Mouse (Mus musculus) inflammation-experienced regulatory T-cells, adult 6 months (primary cell): ENCODE measurements around the gene Hspa4. TPM values are rescaled to one million over a fixed set of nuclear protein-coding genes. Genes with fewer than 3 reads are reported as not detected.
"Not testable (repeated sequence)": the region's sequence is repeated elsewhere in the genome, so short reads cannot be mapped to it uniquely, and the experiment has no call there.

Experiments used
- ATAC-seq: one replicate; pipeline ENCODE4 v1.8.0; 2017
- polyA plus RNA-seq, 3 experiments: library from polyadenylated mRNA; unstranded; fragments of 100-300 nt; shearing (Covaris generic); gene quantifications; one replicate each; pipeline ENCODE4 v1.2.1; 2017

Hspa4 gene
- 10 to 100 TPM; 30.1 to 36.3 (median 35.3) TPM for polyA plus RNA-seq

DNA sequence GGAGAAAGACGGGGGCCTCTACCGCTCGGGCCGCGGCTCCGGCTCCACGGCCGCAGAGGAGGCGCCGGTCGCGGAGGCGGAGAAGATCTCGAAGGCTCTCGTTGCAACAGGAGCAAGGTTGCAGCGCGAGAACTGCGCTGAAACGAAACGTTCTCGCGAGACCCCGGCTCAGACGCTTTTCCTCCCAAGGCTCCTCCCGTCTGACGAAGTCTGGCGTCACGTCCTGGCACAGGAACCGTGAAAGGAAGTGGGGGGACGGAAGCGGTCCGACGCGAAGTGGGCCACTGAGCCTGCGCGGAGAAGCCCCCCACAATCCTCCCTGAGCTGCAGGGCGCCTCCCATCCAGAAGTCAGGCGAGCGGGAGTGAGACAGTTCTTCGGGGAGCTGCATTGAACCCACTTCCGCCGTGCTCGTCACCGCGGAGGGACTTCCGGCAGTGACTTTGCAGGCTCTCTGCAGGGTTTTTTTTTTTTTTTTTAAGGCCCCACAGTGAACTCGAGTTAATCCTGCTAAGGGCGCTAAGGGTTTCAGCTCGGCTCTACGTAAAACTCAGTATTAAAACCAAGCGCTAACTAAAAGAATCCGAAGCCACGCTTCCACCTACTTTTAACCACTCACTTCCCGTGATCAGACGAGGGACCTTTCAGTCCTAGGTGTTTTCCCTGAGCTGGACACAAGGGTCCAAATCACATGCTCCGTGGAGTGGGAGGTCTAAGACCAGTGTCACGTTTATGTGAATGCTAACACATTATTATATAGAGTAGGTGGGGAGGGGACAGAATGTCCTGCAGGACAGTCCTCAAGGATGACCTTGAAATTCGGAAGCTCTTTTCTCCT lies at the start of gene Hspa4:
Hspa4 (minus strand) TSS at position 128 of the 837 bp plus-strand sequence.
- peak; percentile 92 for ATAC-seq

DNA sequence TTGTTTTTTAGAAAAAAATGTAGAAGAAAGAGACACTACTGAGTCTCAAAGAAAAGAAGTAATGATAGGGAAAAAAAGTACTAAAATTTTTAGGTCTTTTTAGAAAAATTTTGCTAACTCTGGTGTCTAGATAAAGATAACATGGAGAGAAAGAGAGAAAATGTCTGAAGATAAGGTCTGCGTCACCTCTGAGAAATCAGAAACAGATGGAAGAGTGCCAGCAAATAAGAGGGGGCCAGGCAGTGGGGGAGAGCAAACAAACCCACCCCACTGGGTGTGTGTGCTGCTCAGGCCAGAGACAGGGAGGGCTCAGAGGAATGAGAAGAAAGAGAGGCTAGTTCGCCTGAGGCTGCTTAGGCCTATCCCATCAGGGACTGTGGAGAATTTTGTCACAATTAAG lies 45.5 kb upstream of the Hspa4 start:
- no peak for ATAC-seq

DNA sequence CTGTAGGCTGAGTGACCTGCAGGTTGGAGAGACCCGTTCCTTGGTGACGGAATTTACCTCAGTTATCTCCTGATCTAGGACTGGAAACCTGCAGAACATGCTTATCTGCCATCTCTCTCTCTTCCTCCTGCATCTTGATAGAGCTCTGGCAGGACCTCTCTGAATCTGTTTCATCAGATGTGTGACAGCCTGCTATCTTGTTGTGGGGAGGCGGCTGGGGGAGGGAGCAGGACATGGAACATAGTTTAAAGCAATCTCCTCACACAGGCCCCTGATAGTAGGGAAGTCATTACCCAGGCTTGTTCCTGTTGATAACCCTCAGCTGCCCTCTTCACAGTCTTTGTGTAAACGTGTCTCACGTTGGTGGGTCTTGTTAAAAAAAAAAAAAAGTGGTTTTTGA lies 45.1 kb upstream of the Hspa4 start:
- ATAC-seq, result no peak

DNA sequence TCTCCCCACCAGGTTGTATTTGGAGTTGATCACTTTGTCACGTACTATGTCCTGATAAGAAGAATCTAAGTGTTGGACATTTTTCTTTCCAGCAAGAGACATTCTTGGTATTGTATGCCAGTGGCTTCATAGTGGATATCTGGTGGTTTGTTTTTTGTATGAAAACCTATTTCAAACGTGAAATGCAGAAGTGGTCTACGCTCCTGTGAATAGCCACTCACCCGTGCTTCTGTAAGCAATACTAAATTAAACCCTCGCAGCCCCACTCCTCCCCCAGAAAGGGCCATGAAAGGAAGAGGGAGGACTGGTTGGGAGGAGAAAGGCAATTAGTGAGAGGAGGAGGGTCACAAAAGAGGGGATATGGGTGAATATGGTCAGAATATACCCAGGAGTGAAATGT lies 42.5 kb upstream of the Hspa4 start:
- no peak for ATAC-seq

DNA sequence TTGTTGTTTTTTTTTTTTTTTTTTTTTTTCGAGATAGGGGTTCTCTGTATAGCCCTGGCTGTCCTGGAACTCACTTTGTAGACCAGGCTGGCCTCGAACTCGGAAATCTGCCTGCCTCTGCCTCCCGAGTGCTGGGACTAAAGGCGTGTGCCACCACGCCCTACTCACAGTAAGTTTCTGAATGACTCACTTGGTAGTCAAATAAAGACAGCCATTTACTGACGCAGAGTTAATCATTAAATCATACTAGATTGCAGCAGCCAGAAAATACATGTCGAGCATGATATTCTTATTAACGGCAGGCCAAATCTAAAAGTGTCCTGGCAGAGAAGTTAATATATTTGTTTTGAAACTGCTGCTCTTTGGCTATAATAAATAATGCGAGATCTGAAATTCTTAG lies 40.8 kb upstream of the Hspa4 start:
- ATAC-seq, result not testable (repeated sequence)

DNA sequence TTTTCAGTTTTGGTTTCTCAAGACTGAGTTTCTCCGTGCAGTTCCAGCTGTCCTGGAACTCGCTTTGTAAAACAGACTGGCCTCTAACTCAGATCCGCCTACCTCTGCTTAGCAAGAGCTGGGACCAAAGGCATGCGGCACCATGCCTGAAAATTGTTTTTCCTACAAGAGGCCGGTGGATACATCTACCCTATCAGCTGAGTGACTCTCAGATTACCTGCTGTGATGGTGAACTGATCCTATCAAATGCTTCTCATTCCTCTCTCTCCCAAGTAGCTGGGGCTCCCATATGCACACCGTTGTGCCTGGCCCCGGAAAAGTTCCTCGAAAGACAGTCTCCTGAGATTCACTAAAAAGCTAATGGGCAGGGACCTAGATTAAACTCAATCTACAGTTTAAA lies 37.4 kb upstream of the Hspa4 start:
- no peak for ATAC-seq

DNA sequence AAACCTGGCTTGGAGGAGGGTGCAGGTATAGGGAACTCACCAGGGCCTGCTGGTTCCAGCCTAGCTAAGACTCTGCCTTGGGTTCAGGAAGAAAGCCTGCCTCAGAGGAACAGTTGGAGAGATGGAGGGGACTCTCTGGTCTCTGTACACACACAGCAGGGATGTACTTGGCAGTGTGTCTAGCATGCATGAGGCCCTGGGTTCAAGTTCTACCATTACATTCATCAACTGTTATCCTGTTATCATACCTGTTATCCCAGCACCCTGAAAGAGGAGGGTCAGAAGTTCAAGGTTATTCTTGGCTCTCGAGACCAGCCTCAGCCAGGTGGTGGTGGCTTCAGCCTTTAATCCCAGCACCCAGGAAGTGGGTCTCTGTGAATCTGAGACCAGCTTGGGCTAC lies 36.7 kb upstream of the Hspa4 start:
- ATAC-seq, result no peak

DNA sequence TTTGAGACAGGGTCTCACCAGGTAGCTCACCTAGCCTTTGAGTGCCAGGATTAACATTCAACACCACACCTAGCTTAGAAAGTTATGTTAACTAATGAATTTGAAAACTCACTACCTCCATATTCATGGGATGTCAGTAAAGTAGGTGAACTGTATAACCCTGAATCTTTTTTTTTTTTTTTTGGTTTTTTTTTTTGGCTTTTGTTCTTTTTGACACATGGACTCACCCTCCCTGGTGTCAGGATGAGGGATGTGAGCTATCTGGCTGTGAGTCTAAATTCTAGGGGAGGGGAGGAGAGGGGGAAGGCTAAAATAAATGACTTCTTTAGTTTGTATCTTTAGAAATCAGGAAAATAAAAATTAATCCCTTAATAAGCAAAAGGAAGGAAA lies 35.9 kb upstream of the Hspa4 start:
- ATAC-seq, result no peak

DNA sequence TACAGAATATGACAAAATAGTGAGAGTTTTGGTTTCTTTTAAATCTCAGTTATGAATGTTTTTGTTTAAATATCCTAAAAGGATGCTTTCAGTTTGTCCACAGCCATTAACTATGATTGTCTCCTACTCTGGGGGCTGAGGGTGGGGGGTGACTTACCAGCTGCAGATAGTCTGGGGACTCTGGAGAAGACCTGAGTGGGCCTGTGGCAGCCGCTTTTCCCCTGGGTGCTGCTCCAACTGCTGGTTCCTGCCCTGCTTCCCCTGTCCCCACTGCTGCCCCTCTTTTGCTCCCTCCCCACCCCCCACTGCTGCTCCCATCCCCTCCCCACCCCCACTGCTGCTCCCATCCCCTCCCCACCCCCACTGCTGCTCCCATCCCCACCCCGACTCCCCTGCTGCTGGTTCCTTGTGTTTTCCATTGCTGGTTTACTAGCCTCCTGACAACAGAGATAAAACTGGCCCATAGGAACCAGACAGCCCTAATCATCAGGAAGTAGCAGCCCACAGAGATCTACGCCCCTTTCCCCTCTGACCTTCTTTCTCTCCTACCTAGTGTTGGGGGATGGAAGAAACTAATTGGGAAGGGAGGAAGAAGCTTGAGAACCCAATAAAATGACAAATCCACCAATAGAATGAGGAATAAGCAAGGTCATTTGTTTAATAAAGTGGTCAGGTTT lies 35.4 kb upstream of the Hspa4 start:
- no peak for ATAC-seq

DNA sequence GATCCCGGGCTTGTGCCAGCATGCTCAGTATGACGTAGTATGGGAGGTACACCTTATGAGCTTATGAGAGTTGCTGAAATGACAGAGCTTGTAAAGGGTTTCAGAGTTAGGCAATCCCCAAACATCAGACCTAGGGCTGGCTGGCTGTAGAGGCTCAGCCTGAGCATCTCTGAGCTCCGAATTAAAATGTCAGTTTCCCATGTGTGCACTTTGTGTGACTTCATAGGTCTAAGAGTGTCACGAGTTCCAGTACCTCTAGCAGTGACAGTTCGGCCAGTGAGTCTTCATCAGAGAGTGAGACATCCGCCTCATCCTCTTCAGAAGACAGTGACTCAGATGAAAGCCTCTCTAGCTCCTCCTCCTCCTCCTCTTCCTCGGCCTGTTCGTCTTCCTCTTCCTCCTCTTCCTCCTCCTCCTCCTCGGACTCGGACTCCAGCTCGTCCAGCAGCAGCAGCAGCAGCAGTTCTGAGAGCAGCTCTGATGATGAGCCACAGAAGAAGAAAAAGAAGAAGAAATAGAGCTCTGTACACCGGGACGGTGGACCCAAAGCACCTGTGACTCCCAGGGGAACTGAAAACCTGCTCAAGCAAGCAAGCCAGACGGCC lies 31.9 kb upstream of the Hspa4 start:
- ATAC-seq, result no peak

DNA sequence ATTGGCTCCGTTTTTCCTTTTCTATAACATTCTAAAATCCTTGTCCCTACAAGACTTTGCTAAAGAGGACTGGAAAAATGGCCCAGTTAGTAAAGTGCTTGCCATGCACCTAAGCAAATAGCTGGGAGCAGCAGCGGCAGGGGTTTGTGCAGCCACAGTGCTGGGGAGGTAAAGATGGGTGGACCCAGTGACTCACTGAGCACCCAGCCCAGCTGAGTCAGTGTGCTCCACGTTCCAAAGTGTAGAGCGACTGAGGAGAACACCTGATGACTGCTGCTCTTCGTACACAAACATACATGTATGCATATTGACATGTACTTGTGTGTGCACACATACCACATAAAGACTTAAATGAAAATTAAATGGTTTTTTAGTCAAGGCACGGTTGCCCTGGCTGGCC lies 30.9 kb upstream of the Hspa4 start:
- no peak for ATAC-seq

DNA sequence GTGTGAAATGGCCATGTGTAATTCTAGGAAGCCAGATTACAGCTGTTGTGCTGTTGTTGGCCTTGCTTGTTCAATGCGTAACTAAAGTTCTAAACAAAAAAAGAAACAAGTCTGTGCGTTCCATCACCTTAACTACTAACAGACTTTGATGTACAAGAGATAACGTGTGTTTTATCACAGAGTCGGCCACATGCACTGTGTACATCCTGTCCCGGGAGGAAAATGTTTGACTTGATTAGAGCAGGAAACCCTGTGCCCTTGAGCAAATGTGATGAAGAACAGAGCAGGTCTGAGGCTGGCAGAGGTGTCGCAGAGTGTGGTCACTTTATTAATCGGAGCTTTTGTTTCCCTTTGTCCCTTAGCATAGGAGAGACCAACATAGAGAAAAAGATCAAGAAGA lies 30.1 kb upstream of the Hspa4 start:
- peak; percentile 92 for ATAC-seq

DNA sequence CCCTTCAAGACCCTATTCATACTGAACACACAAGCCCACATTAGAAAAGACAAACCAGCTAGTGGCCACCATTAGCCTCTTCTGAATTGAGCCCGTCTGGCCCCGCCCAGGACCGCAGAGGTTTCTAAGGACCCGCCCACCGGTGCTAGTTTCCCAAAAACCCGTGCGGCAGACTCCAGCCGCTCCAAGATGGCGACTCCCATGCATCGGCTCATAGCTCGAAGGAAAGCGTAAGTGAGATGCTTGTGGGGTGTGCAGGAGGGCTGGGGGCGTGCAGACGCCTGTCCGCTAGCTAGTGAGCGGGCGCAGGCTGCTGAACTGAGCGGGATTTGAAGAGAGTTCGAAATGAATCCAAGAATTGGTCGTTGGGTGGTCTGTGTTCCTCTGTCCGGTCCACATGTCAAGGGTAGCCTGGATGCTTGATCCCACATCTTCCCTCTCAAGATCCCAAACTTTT lies 24.3 kb upstream of the Hspa4 start, which contains the start of gene Zcchc10:
Zcchc10 (plus strand) TSS at position 168 of the 457 bp plus-strand sequence.
- peak; percentile 100 for ATAC-seq

DNA sequence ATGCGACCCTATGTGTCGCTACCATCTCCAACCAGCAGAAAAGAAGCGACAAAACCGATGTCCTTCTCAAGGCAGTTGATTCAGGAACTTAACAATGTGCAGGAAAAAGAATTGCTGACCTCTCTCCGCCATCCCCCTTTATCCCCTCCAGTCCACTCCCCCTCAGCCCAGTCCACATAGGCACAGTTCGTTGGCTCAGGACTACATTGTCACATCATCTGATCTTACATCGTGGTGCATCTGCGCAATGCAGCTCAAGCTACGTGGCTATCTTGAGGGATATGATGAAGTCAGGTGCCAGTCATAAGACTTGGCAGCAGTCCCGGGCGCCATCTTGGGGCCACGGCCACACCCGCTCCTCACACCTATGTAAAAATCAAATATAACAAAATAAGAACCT lies 19.6 kb upstream of the Hspa4 start:
- not testable (repeated sequence) for ATAC-seq

DNA sequence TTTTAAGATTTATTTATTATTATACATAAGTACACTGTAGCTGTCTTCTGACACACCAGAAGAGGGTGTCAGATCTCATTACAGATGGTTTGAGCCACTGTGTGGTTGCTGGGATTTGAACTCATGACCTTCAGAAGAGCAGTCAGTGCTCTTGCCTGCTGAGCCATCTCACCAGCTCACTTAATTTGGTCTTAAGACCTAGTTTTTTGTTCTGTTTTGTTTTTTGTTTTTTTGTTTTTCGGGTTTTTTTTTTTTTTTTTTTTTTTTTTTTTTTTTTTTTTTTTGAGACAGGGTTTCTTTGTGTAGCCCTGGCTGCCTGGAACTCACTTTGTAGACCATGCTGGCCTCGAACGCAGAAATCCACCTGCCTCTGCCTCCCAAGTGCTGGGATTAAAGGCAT lies 18.3 kb upstream of the Hspa4 start:
- not testable (repeated sequence) for ATAC-seq

DNA sequence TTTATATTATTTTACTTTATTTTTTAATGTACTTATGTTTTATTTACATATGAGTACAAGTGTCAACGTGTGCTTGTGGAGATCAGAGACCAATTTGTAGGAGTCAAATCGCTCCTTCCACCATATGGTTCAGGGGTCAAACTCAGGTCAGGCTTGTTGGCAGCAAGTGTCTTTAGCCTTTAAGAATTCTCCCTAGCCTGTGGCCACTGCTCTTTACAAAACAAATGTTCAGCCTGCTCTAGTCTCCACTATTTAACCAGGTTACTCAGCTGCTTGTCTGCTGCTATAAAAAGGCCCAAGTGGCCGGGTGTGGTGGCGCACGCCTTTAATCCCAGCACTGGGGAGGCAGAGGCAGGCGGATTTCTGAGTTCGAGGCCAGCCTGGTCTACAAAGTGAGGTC lies 17.8 kb upstream of the Hspa4 start:
- ATAC-seq, result no peak

DNA sequence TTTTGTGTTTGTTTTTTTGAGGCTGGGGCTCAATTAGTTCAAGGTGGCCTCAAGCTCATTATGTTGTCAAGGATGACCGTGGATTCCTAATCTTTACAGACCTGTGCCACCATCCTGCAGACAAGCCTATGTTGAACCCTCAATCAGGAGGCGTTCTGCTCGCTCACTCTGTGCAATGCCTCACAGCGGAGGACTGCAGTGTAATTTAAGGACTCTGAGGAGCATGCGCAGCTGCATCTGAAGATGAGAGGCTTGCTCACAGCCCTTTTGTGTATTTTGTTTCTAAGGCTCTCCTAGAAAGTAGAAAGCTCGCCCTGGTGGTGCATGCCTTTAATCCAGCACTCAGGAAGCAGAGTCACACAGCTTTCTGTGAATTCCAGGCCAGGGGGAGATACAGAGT lies 16.7 kb upstream of the Hspa4 start:
- ATAC-seq, result no peak

DNA sequence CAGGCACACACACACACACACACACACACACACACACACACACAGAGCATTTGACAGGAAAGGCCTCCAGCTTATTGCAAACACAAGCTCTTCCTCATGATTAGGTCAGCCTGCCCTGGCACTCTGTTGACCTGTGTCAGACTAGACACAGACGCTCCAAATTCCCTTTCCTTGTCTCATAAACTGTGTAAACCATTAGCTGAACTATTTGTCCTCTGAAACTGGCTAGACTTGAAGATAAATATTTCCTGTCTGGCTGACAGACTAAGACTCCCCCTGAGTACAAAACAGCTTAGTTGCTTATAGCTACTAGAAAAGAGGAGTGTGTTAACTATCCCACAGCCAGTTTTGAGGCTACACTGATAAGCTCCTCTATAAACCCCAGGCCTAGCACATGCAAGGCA lies 14.5 kb upstream of the Hspa4 start:
- ATAC-seq, result no peak

DNA sequence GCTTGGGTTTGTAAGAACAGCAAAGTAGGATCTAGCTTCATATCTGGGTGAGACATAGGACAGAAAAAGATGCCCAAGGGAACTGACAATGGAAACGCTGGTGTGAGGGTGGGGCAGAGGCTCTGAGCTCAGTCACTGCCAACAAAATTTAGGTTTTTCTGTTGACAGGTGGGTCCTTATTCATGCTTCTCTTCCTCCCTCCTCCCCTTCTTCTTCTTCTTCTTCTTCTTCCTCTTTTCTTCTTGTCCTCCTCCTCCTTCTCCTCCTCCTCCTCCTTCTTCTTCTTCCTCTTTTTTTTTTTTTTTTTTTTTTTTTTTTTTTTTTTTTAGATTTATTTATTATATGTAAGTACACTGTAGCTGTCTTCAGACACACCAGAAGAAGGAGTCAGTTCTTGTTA lies 12.6 kb upstream of the Hspa4 start:
- not testable (repeated sequence) for ATAC-seq

DNA sequence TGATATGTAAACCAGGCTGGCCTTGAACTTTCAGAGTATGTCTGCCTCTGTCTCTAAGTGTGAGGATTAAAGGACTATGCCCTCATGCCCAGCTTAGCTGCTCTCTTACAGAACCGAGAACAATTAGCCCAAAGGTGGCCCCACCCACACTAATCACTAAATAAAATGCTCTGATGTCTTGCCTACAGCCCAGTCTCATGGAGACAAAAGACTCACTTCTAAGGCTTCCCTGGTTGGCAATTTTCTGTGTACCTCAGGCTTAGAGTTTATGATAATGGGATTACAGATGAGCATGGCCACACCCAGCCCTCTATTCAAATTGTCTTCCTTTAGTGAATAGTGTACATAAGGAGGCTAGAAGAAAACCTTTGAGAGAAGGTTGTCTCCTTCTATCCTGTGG lies 11.1 kb upstream of the Hspa4 start:
- ATAC-seq, result no peak

DNA sequence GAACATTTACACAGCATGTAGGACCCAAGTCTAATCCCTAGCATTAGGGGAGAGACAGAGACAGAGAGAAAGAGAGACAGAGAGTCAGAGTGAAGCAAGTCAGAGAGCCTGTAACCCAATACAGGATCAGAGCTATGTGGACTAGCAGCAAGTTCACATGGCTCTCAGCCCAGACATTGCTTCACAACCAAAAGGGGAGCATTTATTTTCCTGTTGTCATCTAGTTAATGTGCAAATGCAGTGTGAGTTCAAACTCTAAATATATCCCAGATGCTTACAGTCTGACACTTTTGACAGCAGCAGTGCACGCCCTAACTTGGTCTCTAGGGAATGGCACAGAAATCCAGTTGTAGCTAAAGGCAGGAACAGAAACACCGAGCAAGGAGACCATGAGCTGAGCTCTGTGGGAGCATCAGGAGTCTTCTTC lies 8.6 kb upstream of the Hspa4 start:
- ATAC-seq, result no peak

DNA sequence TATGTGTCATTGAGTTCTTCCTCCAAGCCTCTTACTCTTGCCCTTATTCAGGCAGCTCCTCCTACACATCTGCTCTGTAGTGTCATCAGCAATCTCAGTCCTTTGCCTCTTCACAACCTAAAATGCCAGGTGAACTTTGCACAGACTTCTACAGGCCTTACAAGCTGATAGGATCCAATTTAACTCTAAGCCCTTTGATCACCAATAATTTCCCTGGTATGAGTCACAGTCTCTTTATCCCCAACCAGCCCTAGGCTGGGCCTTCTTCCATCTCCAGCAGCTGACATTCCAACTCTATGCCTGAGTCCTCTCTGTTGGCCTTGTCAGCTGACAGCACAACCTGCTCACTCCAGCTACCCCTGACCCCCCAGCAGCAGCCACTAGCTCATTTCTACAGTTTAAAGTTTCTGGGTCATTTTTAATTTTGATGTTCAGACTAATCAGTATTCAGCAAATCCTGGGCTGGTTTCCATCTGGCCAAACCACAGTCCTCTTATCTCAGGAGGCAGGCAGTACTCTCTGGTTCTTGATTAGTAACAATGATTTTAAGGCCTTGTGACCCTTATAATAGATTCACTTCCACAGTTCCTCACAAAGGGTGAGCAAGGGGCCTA lies 8.1 kb upstream of the Hspa4 start:
- ATAC-seq, result no peak

DNA sequence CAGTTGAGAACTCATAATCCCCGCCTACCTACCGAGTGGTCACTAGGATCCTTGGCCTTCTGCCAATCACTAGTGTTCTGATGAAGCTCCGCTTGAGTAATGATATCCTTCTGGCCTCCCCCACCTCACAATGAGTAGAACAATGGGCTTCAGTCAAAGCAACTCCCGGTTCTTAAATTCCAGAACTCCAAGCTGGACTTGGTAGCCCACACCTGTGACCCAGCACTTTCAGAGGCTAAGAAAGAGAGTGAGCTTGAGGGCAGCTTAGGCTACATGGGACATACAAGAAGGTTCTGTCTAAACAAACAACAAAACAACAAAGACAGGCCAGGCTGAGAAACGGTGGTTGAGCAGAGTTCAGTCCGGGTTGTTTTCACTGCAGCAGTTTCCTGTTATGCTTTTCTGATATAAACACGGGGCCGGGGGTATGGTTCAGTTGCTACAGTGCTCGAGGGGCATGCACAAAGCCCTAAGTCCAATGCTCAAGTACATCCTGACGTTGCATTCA lies 7.4 kb upstream of the Hspa4 start:
- no peak for ATAC-seq
